5 mouse cellular contexts compared by ENCODE assay signal in genomic region chr3:79226807-79227206, GRCm38 (mm10). TPM values are rescaled to one million over a fixed set of nuclear protein-coding genes. Genes with fewer than 3 reads are reported as not detected.
DNase-seq lines count a peak whose midpoint lies in the region; ATAC-seq lines count a peak whose summit lies in the region.

No protein-coding gene starts in this region.

- peak; percentile 41 for DNase-seq in CD4-positive helper T cell, adult 2 months (ENCODE audit: low read depth, low spot score)
- peak; percentile 44 for DNase-seq in T-cell, adult 2 months (ENCODE audit: low spot score)
- DNase-seq in heart, adult 11 months = peak; percentile 75
- peak; percentile 59 for DNase-seq in naive thymus-derived CD4-positive, alpha-beta T cell, adult 2 months (ENCODE audit: low read depth)

- ATAC-seq in CD4-positive, CD25-positive, alpha-beta regulatory T cell, adult 4 months = peak; percentile 27

RNA-seq across cellular contexts. Expression of gene Rapgef2, which starts 59.5 kb away (rescaled TPM):
- polyA plus RNA-seq in CD4-positive, CD25-positive, alpha-beta regulatory T cell, adult 4 months (2017; shearing (Covaris generic)) = 1 to 10 TPM; 3.1 to 5.6 TPM

Comparison
In these comparisons a context has a peak if more than half of its experiments do, and no peak if none do; other contexts are left out.
1. Peak in every context shown above with its lines: DNase-seq and ATAC-seq.